Mouse (Mus musculus): ENCODE measurements at regions not wholly inside any gene's neighbourhood (a gene's known extent, or its start where the extent isn't known, plus 50 kb on each side); places are given as distances from the start of the nearest gene placed in this dataset.

DNA sequence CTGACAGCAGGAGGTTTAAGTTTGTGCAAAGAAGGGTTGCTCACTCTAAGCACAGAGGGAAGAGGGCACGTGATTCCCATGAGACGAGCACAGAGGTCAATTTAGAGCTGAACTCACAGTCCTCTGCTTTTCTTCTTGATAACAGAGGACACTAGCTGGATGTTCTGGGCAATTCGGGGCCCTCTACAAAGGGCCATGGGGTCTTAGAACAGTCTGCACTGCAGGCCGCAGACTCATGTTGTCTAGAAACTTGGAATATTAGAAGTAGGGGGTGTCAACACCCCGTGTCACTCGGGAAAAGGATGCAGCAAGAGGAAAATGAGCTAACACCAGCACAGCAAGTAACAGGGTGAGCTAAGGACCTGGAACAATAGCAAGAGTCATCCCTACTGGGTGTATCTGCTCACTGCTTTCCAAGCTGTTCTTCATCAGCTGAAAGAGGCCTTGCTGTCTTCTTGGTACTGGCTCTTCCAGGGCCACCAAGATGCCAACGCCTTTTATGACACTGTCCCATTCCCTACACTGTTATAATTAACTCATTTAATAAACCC is 58.5 kb upstream of the Gm45716 start:
- peak; percentile 75 for DNase-seq (ENCODE audit: low spot score, missing footprints)
- H3K4me3 ChIP-seq (ENCODE audit: low read depth, low read length) = no peak overlapping the region
- no peaks in the 10 kb centered on the region for H3K27me3 ChIP-seq (ENCODE audit: control insufficient read depth, insufficient read depth, low read length)
- H3K9ac ChIP-seq (ENCODE audit: low read length) = no peak overlapping the region
- H3K27ac ChIP-seq (ENCODE audit: low read depth, low read length) = no peak overlapping the region
- no peaks in the 10 kb centered on the region for H3K36me3 ChIP-seq (ENCODE audit: control insufficient read depth, insufficient read depth, low read length)
- 0 out of 2 replicates have a peak, but pooled peaks cover 3% of the 10 kb centered on the region for H3K4me1 ChIP-seq (ENCODE audit: control insufficient read depth, insufficient read depth, low read length)
- 68% methylated on average over 7 of the region's 7 CpGs for WGBS
- no peak for ATAC-seq (ENCODE audit: low FRiP score)
- H3K9me3 ChIP-seq (ENCODE audit: control insufficient read depth, low read length) = no peaks in the 10 kb centered on the region
- H3K4me2 ChIP-seq = no peak overlapping the region

DNA sequence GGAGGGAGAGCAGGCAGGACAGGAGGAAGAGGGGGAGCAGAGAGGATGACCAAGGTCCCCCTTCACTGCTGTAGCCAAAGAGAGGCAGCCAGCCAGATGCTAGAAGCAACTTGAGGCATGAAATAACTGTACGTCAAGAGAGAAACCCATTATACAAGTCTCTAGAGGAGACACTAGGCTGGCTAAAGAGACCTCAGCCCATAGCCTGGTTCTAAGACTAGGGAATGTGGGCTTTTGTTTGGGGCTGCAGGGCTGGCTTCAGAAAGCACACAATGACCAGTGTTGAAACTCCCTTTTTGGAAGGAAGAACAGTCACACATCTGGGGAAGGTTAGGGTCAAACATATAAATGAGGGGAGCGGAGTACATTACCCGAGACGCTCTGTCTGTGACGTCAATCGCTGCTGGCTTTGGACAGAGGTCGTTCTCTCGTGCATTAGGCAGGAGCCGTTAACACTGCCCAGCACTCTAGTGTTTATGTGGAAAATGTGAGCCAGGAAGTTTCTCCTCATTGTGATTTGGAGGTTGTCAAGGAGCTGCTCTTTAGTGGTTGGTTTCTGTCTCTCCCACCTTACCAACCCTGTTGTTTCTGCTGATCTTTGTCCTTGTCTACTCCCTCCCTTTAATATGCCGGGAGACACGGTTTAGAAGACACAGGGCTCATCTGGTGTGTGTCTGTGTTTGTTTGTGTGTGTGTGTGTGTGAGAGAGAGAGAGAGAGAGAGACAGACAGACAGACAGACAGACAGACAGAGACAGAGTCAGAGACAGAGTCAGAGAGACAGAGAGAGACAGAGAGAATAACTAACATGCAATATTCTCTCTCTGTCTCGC is 57.5 kb upstream of the Gm45716 start:
- WGBS = 52% methylated on average over 12 of the region's 12 CpGs
- no peaks in the 10 kb centered on the region for H3K36me3 ChIP-seq (ENCODE audit: control insufficient read depth, insufficient read depth, low read length)
- DNase-seq (ENCODE audit: low spot score, missing footprints) (peak; percentile 83), ATAC-seq (ENCODE audit: low FRiP score) (peak; percentile 46; the same call in 1 of the 2 replicates)
- no peak overlapping the region for H3K9ac ChIP-seq (ENCODE audit: low read length)
- 0 out of 2 replicates have a peak, but pooled peaks cover 3% of the 10 kb centered on the region for H3K4me1 ChIP-seq (ENCODE audit: control insufficient read depth, insufficient read depth, low read length)
- no peaks in the 10 kb centered on the region for H3K9me3 ChIP-seq (ENCODE audit: control insufficient read depth, low read length)
- H3K27me3 ChIP-seq (ENCODE audit: control insufficient read depth, insufficient read depth, low read length) = no peaks in the 10 kb centered on the region
- H3K27ac ChIP-seq (ENCODE audit: low read depth, low read length) = no peak overlapping the region
- H3K4me2 ChIP-seq = no peak overlapping the region
- H3K4me3 ChIP-seq (ENCODE audit: low read depth, low read length) = no peak overlapping the region

DNA sequence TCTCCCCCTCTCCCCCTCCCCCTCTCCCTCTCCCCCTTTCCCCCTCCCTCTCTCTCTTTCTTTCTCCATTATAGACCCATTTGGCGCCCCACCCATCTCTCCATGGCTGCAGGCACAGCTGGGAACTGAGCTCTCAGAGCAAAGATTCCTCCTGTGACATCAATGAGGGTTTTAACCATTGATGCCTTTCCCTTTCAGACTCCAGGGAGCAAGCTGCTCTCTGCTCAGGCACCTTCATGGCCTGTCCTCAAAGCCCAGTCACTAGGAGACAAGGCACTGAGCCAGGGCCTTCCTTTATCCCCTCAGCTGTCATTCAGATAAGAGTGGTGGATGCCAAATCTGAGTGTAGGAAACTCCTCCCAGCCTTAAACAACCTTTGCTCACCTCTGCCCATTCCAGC is 56.8 kb upstream of the Gm45716 start:
- Histone ChIP-seq H3K4me2 (no peak overlapping the region), H3K9ac (ENCODE audit: low read length) (no peak overlapping the region), H3K36me3 (ENCODE audit: control insufficient read depth, insufficient read depth, low read length) (no peaks in the 10 kb centered on the region), H3K9me3 (ENCODE audit: control insufficient read depth, low read length) (no peaks in the 10 kb centered on the region), H3K27ac (ENCODE audit: low read depth, low read length) (no peak overlapping the region), H3K4me1 (ENCODE audit: control insufficient read depth, insufficient read depth, low read length) (0 out of 2 replicates have a peak, but pooled peaks cover 3% of the 10 kb centered on the region), H3K4me3 (ENCODE audit: low read depth, low read length) (no peak overlapping the region), H3K27me3 (ENCODE audit: control insufficient read depth, insufficient read depth, low read length) (no peaks in the 10 kb centered on the region)
- 0% methylated on average over 1 of the region's 1 CpGs for WGBS
- ATAC-seq (ENCODE audit: low FRiP score) (peak; percentile 64), DNase-seq (ENCODE audit: low spot score, missing footprints) (peak; percentile 75)

DNA sequence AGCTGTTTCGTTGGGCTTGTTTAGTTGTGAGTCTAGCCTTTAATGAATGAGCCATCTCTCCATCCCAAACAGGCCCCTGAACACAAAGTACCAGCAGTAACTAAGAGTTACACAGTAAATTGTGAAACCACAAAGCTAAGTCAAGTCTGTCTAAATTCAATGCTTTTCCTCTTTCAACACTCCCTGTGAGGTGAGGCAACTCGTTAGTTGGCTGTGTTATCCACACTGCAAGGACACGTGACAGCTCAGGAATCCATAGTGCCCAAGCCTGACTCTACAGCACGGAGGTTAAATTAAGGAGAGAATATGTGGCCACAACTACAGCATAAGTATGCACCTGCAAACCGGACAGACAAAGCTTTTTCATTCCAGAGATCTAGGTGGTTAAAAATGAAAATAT is 54.9 kb upstream of the Gm45716 start:
- DNase-seq (ENCODE audit: low spot score, missing footprints) (no peak), ATAC-seq (ENCODE audit: low FRiP score) (no peak)
- 89% methylated on average over 5 of the region's 5 CpGs for WGBS

DNA sequence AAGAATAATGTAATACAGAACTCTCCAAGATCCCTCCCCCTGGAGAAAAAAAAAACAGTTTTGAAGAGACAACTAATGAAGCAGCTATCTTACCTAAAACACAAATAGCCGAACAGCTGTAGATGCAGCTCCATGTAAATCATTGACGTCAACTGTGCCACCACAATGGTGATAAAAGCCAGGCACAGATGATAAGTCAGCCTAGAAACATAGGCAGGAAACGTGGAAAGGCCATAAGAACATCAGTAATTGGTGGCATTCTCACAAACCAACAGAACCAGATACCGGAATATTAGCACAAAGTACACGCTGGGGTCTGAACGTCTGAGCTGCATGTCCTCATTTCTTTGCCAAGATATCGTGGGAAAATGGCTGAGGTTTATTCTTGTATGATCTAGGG is 51.2 kb upstream of the Gm45716 start:
- no peak overlapping the region for H3K4me2 ChIP-seq
- H3K36me3 ChIP-seq (ENCODE audit: control insufficient read depth, insufficient read depth, low read length) = no peaks in the 10 kb centered on the region
- WGBS = 90% methylated on average over 7 of the region's 7 CpGs
- no peak overlapping the region for H3K4me3 ChIP-seq (ENCODE audit: low read depth, low read length)
- no peak overlapping the region for H3K9ac ChIP-seq (ENCODE audit: low read length)
- ATAC-seq (ENCODE audit: low FRiP score) (no peak), DNase-seq (ENCODE audit: low spot score, missing footprints) (peak; percentile 19)
- H3K27me3 ChIP-seq (ENCODE audit: control insufficient read depth, insufficient read depth, low read length) = no peaks in the 10 kb centered on the region
- H3K9me3 ChIP-seq (ENCODE audit: control insufficient read depth, low read length) = no peaks in the 10 kb centered on the region
- H3K4me1 ChIP-seq (ENCODE audit: control insufficient read depth, insufficient read depth, low read length) = 0 out of 2 replicates have a peak, but pooled peaks cover 2% of the 10 kb centered on the region
- no peak overlapping the region for H3K27ac ChIP-seq (ENCODE audit: low read depth, low read length)

More for the DNA sequence above, 54.9 kb upstream of the Gm45716 start:
- Histone ChIP-seq H3K27ac (ENCODE audit: low read depth, low read length) (no peak overlapping the region), H3K36me3 (ENCODE audit: control insufficient read depth, insufficient read depth, low read length) (no peaks in the 10 kb centered on the region), H3K4me3 (ENCODE audit: low read depth, low read length) (no peak overlapping the region), H3K4me2 (no peak overlapping the region), H3K27me3 (ENCODE audit: control insufficient read depth, insufficient read depth, low read length) (no peaks in the 10 kb centered on the region), H3K4me1 (ENCODE audit: control insufficient read depth, insufficient read depth, low read length) (0 out of 2 replicates have a peak, but pooled peaks cover 4% of the 10 kb centered on the region), H3K9ac (ENCODE audit: low read length) (no peak overlapping the region), H3K9me3 (ENCODE audit: control insufficient read depth, low read length) (no peaks in the 10 kb centered on the region)

All from midbrain, embryonic 11.5 days (tissue).